Mouse (Mus musculus): Measurements from ENCODE around the gene Mtor. TPM values are rescaled to one million over a fixed set of nuclear protein-coding genes. Genes with fewer than 3 reads are reported as not detected.

The Mtor gene
- polyA plus RNA-seq, 1 experiment = 44.1 TPM

DNA sequence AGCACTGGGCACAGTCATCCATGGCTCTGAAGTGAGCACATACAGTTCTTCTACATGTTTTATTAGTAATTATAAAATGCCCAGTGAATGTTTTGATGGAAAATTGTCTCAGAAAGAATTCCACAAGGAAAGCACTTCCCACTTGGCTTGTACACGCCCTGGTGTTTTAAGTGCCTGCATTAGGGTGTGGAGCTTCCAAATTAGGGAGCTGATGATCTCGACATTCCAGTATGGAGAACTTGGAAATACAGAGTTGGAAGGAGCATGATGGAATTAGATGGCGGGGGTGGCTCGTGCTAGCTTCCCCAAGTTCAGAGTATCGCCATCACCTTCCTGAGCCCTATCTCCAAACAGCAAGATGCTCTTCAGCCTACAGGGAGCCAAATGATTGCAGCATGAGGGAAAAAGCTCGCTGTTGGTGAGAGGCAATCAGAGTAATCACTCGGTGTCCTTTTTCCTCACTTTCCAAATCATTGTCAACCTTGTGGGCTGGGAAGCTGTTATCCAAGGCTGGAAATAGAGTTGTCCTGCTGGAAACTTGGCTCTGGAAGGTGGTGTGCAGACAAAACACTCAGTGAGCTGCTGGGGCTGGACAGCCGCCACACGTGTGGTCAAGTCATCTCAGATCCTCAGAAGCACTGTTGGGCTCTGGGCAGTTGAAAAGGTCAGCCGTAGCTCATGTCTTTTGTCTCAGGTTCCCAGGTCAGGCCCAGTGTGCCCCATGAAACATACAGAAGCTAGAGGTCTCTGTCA lies 78.9 kb downstream of the Mtor start:
- DNase-seq (ENCODE audit: extremely low spot score in 1 of 2, low spot score in 1 of 2) = no peak

DNA sequence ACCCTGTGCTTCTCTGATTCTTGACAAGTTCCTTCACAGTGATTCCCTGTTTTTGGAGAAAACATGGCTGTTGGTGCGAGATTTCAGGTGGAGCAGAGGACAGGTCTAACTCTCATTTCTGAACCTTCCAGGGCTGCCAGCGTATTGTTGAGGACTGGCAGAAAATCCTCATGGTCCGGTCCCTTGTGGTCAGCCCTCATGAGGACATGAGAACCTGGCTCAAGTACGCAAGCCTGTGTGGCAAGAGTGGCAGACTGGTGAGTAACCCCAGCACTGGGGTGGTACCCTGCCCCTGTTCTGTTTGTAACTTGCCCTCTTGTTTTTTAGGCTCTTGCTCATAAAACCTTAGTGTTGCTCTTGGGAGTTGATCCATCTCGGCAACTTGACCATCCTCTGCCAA lies 81.9 kb downstream of the Mtor start:
- DNase-seq (ENCODE audit: extremely low spot score in 1 of 2, low spot score in 1 of 2) = no peak

DNA sequence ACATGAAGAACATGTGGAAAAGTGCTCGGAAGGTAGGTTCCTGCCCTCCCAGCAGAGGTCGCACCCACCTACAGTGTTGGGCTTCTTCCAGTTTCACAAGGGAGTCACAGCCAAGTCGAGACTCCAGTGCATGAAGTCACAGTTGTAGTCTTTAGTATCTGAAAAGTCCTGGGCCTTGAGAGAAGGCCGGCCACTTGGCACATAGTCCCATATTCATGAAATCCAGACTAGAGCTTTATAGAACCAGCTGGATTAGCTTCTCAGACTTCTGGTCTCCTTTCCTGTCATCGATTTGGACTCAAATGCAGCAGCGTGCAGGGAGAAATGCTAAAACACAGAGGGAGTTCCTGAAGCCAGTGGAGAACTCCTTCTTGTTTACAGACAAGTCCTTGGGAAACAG lies 82.4 kb downstream of the Mtor start:
- no peak for DNase-seq (ENCODE audit: extremely low spot score in 1 of 2, low spot score in 1 of 2)

DNA sequence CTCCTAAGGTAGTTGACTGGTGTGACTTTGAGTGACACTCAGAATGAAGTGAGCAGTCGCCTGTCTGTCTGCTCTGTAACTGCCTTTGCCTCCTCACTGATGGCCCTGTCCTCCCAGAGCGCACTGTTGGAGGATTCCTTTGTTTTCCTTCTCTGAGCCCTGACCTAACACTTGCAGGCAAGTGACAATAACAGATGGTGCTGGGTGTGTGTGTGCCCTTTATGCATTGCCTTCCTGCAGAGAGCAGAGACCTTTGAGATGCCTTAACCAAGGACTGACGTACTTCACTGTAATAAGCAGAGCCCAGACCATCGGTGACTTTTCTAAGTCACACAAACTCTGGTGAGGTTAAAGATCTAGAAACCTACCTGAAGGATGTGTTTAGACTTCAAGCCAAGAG lies 82.9 kb downstream of the Mtor start:
- no peak for DNase-seq (ENCODE audit: extremely low spot score in 1 of 2, low spot score in 1 of 2)

DNA sequence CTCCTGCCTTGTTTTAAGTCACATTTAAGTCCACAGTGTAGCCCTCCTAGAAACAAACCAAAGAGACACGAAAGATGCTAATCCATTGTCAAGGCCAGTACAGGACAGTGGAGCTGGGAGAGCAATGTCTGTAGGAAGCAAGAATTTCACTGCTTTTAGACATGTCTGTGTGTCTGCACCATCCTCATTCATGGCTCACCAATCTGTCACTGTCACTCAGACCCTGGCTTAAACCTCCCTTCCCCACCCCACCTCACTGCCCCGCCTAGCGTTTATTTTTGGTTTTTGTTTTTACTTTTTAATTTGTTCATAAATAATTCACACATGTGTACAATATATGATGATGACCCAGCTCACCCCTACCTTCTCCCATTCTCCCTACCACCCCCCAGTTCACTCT lies 84.1 kb downstream of the Mtor start:
- no peak for DNase-seq (ENCODE audit: extremely low spot score in 1 of 2, low spot score in 1 of 2)

DNA sequence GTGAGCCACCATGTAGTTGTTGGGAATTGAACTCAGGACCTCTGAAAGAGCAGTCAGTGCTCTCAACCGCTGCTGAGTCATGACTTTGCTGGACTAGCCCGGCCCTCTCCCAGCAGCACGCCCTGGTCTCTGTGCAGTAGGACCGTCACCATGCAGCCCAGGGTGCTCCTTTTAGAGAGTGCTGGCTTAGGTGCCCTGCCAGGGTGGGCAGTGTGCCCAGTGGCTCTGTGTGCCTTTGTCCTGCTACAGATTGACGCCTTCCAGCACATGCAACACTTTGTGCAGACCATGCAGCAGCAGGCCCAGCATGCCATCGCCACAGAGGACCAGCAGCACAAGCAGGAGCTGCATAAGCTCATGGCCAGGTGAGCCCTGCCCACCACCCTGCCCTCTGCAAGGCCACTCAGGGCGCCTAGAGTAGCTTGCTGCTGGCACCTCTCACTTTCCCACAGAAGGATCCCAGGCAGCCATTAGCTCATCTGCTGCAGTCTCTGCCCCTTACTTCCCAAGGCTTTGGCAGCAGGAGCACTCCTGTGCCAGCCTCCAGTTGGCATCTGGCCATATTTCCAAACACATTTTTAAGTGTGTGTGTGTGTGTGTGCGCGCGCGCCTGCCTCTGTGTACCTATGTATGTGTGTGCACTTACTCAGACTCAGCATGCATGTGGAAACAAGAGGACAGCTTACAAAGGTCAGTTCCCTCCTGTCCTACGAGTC lies 85.4 kb downstream of the Mtor start:
- no peak for DNase-seq (ENCODE audit: extremely low spot score in 1 of 2, low spot score in 1 of 2)

DNA sequence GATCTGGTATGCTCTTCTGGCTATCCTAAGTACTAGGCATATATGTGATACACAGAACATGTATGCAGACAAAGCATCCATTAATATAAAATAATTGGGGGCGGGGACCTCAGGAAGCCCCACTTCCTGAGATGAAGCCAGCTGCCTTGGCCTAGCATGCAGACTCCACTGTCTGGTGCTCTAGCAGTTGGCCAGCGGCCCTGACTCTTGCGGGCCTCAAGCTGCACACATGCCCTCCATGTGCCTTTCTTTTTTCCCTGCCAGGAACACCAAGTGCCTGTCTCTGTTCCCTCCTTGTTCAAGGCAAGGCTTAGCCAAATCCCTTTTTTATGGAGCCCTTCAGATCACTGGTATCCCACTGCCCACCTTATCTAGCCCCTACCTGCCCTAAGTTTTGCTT lies 87.5 kb downstream of the Mtor start:
- DNase-seq (ENCODE audit: extremely low spot score in 1 of 2, low spot score in 1 of 2) = no peak

DNA sequence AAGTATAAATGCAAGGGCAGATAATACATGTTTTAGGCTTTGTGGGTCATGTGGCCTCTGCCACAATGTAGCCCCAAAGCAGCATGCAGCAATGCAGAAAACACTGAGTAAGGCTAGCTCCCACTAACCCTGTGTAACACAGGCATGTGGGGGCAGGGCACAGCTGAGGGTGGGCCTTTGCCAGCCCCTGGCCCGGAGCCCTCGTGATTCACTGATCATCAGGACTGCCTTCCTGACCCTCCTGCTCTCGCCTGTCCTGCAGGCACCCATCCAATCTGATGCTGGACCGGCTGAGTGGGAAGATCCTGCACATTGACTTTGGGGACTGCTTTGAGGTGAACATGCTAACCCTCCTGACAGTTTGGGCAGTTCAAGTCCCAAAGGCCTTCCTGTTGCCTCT lies 100.7 kb downstream of the Mtor start:
- DNase-seq (ENCODE audit: extremely low spot score in 1 of 2, low spot score in 1 of 2) = no peak

DNA sequence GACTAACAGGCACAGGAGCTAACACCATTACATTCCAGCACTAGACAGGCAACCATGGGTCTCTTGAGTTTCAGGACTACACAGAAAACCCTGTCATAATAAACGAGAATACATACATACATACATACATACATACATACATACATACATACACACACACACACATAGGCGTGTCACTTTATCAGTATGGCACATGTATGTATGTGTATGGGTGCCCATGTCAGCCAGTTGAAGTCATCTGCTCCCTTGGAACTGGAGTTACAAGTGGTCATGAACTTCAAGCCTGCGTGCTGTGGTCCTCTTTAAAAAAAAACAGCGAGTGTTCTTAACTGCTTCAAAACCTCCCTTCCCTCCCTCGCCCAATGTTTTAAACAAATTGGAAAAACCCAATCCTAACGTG lies 109.4 kb downstream of the Mtor start:
- no peak for DNase-seq (ENCODE audit: extremely low spot score in 1 of 2, low spot score in 1 of 2)

DNA sequence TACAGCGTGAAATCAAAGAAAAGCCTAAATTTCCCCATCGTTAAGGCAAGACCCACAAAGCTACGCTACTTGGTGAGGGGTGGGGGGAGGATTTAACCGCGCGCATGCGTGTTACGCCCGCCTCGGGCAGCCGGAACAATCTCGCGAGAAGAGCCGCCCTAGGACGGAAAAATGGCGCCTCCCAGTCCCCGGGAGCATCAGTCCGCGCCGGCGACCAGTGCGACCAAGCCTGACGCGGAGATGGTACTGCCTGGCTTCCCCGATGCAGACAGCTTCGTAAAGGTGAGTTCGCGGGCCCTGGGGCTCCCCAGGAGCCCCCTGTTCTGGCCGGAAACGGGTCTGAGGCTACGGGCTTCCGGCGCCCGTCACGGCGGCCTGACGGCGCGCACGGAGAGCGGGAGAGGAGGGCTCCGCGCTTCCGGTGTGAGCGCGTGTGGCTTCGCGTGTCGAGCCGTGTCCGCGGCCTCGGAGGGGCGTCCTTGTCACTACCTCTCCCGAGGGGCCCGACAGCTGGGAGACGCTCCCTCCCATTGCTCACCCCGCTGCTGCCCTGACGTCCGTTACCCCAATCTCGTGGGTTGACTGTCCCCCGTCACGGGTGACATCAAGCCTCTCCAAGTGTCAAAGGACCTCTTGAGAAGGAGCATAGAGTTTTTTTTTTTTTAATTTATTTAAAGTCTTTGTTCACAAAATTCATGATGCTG lies 110.0 kb downstream of the Mtor start, which contains the start of gene Exosc10:
Gene Exosc10, plus strand, starts transcription at position 133 of the 704 bp plus-strand sequence.
- peak; percentile 55 to 89 for DNase-seq (ENCODE audit: extremely low spot score in 1 of 2, low spot score in 1 of 2)

DNA sequence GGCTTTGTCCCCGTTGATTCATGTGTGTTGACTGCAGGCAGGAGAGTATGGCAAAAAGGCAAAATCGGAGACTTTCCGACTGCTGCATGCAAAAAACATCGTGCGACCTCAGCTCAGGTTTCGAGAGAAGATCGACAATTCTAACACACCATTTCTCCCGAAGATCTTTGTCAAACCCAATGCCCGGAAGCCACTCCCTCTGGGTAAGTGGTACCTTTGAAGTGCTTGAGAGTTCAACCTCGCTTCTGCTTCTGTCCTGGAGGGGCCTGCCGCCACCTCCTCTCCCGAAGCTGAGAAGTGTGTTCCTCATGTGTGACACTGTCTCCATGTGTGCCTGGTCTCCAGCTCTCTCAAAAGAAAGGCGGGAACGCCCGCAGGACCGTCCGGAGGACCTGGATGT lies 114.3 kb downstream of the Mtor start:
- no peak for DNase-seq (ENCODE audit: extremely low spot score in 1 of 2, low spot score in 1 of 2)

DNA sequence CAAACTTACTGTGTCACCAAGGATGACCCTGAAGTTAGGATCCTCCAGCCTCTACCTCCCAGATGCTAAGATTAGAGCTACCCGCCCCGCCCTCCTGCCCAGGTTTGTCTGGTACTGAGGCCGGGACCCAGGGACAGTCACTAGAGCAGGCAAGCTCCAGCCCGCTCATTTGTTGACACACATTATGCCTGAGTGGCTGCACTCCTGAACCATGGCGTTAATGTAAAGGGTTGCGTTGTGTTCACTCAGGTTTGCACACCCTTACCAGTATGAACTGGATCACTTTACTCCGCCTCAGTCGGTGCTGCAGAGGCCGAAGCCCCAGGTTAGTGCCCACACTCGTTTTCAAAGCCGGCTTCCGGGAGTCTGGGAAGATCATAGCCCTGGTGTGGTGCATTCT lies 115.2 kb downstream of the Mtor start:
- DNase-seq (ENCODE audit: extremely low spot score in 1 of 2, low spot score in 1 of 2) = no peak

DNA sequence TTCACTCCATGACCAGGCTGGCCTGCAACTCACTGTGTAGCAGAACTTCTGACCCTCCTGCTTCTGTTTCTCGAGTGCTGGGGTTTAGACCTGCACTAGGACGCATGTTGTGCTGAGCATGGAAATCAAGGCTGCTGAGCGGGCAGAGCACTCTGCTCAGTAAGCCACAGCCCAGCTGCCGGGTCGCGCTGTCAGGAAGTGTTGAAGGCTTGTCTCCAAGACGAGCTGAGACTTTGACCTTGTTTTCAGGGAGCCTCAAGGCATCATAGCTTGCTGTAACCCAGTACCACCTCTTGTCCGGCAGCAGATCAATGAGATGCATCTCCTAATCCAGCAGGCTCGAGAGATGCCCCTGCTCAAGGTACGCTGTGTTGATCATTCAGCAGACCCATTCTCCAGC lies 121.7 kb downstream of the Mtor start:
- DNase-seq (ENCODE audit: extremely low spot score in 1 of 2, low spot score in 1 of 2) = no peak

DNA sequence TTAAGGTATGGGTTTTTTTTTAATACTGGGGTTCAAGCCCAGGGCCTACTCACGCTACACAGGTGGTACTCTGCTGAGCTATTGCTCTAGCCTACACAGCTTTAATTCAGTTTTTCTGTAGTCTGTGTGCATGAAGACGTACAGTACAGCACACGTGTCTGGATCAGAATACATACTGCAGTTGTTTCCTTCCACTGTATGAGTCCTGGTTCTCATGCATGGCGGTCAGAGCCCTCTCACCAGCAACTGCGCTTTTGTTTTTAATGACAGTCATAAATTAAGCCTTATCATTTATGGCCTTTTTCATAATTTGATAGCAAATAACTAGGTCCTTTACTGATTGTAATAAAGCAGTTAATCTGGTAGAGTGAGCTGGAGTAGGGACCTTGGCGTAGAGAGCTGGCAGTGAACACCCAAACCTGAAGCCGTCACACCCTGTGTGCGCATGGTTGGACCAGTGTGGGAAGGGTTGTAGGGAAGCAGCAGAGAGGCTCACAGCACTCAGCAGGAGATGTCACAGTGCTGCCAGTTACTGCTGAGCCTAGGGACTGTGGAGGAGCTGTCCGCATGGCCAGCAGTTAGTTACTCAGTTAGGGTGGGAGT lies 122.4 kb downstream of the Mtor start:
- no peak for DNase-seq (ENCODE audit: extremely low spot score in 1 of 2, low spot score in 1 of 2)

DNA sequence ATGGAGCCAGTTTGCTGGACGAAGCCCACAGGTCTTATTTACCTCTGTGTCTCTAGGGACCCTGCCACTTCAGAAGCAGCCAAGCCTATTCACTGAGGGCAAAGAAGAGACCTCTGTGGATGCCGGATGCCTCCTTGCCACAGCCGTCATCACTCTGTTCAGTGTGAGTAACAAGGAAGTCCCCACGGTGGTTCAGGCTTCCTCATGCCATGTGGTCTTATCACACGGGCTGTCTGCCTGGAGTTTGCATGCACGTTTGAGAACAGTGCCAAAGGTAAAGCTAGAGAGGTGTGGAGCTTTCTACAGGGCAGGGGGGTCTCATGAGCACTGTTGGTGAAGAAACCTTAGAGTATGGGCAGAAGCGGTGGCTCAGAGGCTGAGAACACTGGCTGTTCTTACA lies 124.8 kb downstream of the Mtor start:
- DNase-seq (ENCODE audit: extremely low spot score in 1 of 2, low spot score in 1 of 2) = no peak

DNA sequence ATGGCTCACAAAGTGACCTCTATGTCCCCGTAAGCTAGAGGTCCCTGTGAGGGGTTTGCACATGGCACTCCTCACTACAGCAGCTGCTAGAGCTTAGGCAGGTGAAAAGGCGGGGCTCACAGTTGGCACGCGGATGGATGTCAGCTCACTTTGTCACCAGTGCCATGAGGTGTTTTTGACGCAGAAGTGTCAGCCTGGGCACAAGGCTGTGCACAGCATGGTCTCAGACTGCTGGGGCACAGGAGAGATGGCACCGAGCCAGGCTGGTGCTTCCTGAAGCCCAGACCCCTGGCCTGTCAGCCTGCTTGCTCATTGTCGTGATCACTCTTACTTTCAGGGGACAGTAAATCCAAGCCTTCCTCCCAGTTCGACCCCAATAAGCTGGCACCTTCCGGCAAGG lies 132.4 kb downstream of the Mtor start:
- no peak for DNase-seq (ENCODE audit: extremely low spot score in 1 of 2, low spot score in 1 of 2)

DNA sequence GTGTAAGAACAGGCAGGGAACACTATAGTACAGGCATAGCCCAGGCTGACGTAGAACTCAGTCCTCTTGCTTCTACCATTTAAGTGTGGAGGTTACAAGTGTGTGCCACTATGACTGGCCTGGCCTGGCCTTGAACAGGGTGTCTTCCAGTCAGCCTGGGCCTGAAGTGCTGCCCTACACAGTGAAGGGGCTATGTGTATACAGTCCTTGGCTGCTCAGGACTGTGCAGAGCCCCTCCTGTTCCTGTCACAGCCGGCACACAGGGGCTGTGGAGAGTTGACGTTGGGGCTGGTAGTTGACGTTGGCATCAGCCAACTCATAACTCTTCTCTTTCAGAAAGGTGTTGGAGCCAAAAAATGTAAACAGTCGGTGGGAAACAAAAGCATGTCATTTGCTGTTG lies 133.0 kb downstream of the Mtor start:
- no peak for DNase-seq (ENCODE audit: extremely low spot score in 1 of 2, low spot score in 1 of 2)

DNA sequence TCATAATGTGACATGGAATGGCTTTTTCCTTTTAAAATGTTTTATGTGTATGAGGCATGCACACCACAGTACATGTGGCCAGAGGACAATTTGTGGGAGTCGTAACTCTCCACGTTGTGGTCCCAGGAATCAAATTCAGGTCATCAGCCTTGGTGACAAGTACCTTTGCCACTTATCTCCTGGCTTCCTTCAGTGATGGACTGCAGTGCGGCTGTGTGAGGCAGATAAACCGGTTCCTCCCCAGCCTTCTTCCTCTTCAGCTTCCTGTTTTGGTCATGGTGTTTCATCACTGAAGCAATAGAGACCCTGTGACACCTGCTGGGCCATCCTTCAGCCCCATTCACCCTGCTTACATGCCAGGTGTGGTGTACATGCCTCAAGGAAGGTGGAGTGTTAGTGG lies 134.8 kb downstream of the Mtor start:
- DNase-seq (ENCODE audit: extremely low spot score in 1 of 2, low spot score in 1 of 2) = no peak

DNA sequence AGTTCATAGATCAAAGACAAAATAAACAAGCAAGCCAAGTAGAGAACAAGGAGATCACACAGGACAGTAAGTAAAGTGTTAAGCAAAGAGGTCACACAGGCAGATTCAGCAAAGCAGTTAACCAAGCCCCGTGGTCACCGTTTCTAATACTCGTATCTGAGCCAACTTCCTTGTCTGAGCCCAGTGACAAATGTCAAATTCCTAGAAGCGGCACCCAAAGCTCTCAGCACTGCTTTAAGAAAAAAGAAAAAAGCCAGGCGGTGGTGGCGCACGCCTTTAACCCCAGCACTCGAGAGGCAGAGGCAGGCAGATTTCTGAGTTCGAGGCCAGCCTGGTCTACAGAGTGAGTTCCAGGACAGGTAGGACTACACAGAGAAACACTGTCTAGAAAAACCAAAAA lies 138.2 kb downstream of the Mtor start:
- DNase-seq (ENCODE audit: extremely low spot score in 1 of 2, low spot score in 1 of 2) = no peak

DNA sequence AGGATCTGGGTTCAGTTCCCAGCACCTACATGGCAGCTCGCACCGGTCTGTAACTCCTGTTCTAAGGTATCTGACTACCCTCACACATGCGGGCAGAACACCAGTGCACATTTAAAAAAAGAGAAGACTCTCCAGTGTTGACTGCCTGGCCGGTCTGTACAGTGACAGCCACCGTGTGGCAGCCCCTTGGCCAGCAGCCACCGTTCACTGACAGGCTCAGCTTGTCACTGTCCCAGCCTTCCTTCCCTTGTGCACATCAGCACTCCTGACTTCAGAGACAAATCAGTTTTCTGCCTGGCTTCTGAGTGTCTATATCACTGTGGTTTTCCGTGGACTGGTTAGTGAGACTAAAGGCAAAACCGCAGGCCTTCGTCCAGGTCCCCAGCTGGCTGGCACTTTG lies 140.4 kb downstream of the Mtor start:
- no peak for DNase-seq (ENCODE audit: extremely low spot score in 1 of 2, low spot score in 1 of 2)

DNA sequence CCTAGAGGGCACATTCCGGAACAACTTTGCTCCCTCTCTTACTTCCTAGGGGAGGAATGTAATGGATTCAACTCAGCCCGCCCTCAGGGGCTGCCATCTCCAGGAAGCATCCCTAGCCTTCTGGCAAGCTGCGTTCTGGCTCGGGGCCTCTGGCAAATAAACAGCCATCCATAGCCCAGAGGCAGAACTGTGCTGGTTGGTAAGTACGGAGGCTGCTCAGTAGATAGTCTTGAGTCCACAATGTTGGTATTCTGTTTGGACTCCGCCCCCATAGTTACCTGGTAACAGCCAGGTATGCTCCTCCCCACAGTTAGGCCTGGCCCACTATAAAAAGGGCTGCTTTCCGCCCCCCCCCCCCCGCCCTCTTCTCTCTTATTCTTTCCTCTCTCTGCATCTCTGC lies 141.2 kb downstream of the Mtor start:
- DNase-seq (ENCODE audit: extremely low spot score in 1 of 2, low spot score in 1 of 2) = no peak

All from frontal cortex, adult 2 months (tissue).